Mouse (Mus musculus) embryonic facial prominence, embryonic 13.5 days (tissue): ENCODE measurements around the gene Mctp2. TPM values are rescaled to one million over a fixed set of nuclear protein-coding genes. Genes with fewer than 3 reads are reported as not detected.
"Not testable (repeated sequence)": the region's sequence is repeated elsewhere in the genome, so short reads cannot be mapped to it uniquely, and the experiment has no call there.

Experiments
- ATAC-seq: fragments of 200-750 bp; cut with Nextera tagmentation; 2 replicates; pipeline ENCODE4 v1.8.0; 2017; ENCODE audit warnings: low read depth; ENCODE audit not compliant: insufficient number of reproducible peaks, insufficient read depth, low FRiP score, low TSS enrichment
- H3K27ac ChIP-seq: fragments of 300-500 bp; sonication (generic); 2 replicates; pipeline ENCODE4 v1.5.1; 2015; ENCODE audit warnings: moderate library complexity, mild to moderate bottlenecking, inconsistent platforms
- H3K27me3 ChIP-seq: fragments of 300-500 bp; sonication (generic); 2 replicates; pipeline ENCODE4 v1.6.1; 2015; ENCODE audit warnings: mild to moderate bottlenecking, inconsistent platforms
- H3K36me3 ChIP-seq: fragments of 300-500 bp; sonication (generic); 2 replicates; pipeline ENCODE4 v1.6.1; 2015; ENCODE audit warnings: mild to moderate bottlenecking, inconsistent platforms
- H3K4me1 ChIP-seq: fragments of 300-500 bp; sonication (generic); 2 replicates; pipeline ENCODE4 v1.6.1; 2015; ENCODE audit warnings: inconsistent platforms
- H3K4me2 ChIP-seq: fragments of 300-500 bp; sonication (generic); 2 replicates; pipeline ENCODE4 v1.6.1; 2015; ENCODE audit warnings: moderate library complexity, mild to moderate bottlenecking, inconsistent platforms
- H3K4me3 ChIP-seq: fragments of 300-500 bp; sonication (generic); 2 replicates; pipeline ENCODE4 v1.5.1; 2015; ENCODE audit warnings: mild to moderate bottlenecking, inconsistent platforms
- H3K9ac ChIP-seq: fragments of 300-500 bp; sonication (generic); 2 replicates; pipeline ENCODE4 v1.6.1; 2015; ENCODE audit warnings: mild to moderate bottlenecking, inconsistent platforms
- H3K9me3 ChIP-seq: fragments of 300-500 bp; sonication (generic); 2 replicates; pipeline ENCODE4 v1.6.1; 2016; ENCODE audit warnings: inconsistent platforms
- WGBS: fragments of 180-500 bp; shearing (Covaris S2); methylation state at CpG from one replicate; pipeline ENCODE4 v1.1.7; 2015; ENCODE audit warnings: mixed read lengths; 5-methylcytosine and 5-hydroxymethylcytosine counted together
- polyA plus RNA-seq: library from polyadenylated mRNA; unstranded; fragments of >200 nt; fragmentation: Nextera tagmentation; extraction: Ambion mirVana; gene quantifications from 2 replicates; pipeline ENCODE4 v1.2.1, GENCODE M21; 2015

The Mctp2 gene
- polyA plus RNA-seq, 1 experiment from 2014 or later = 1.1 TPM

- Histone ChIP-seq H3K4me1 (no peaks in the 10 kb centered on the region), H3K4me3 (no peak overlapping the region), H3K9ac (no peak overlapping the region), H3K27ac (no peak overlapping the region), H3K36me3 (no peaks in the 10 kb centered on the region), H3K4me2 (no peak overlapping the region), H3K9me3 (no peaks in the 10 kb centered on the region), H3K27me3 (no peaks in the 10 kb centered on the region)
- ATAC-seq = no peak
- 82% methylated on average over 6 of the region's 6 CpGs for WGBS
Observed at GRCm38 (mm10) chr7:72269994-72270393, 36.4 kb downstream of the Mctp2 start.

- Histone ChIP-seq H3K9ac (no peak overlapping the region), H3K4me3 (no peak overlapping the region), H3K4me2 (no peak overlapping the region), H3K36me3 (no peaks in the 10 kb centered on the region), H3K4me1 (no peaks in the 10 kb centered on the region), H3K9me3 (no peaks in the 10 kb centered on the region), H3K27ac (no peak overlapping the region), H3K27me3 (no peaks in the 10 kb centered on the region)
- ATAC-seq = no peak
- WGBS = 85% methylated on average over 8 of the region's 8 CpGs
Observed at GRCm38 (mm10) chr7:72260766-72261655, 45.4 kb downstream of the Mctp2 start.

- WGBS = 90% methylated on average over 10 of the region's 10 CpGs
Observed at GRCm38 (mm10) chr7:72259045-72259444, 47.4 kb downstream of the Mctp2 start.

GRCm38 (mm10) chr7:72250326-72250725, 56.1 kb downstream of the Mctp2 start:
- not testable (repeated sequence) for H3K27me3 ChIP-seq, H3K9ac ChIP-seq, H3K36me3 ChIP-seq, H3K4me3 ChIP-seq, H3K4me1 ChIP-seq, ATAC-seq, H3K9me3 ChIP-seq, H3K27ac ChIP-seq, H3K4me2 ChIP-seq
- WGBS = 95% methylated on average over 9 of the region's 9 CpGs

More at GRCm38 (mm10) chr7:72259045-72259444, 47.4 kb downstream of the Mctp2 start:
- Histone ChIP-seq H3K9ac (no peak overlapping the region), H3K4me1 (no peaks in the 10 kb centered on the region), H3K4me2 (no peak overlapping the region), H3K9me3 (no peaks in the 10 kb centered on the region), H3K36me3 (no peaks in the 10 kb centered on the region), H3K27me3 (no peaks in the 10 kb centered on the region), H3K27ac (no peak overlapping the region), H3K4me3 (no peak overlapping the region)
- no peak for ATAC-seq

- Histone ChIP-seq H3K9ac (no peak overlapping the region), H3K27ac (no peak overlapping the region), H3K4me2 (no peak overlapping the region), H3K36me3 (no peaks in the 10 kb centered on the region), H3K4me3 (no peak overlapping the region), H3K4me1 (no peaks in the 10 kb centered on the region), H3K9me3 (no peaks in the 10 kb centered on the region), H3K27me3 (no peaks in the 10 kb centered on the region)
- 95% methylated on average over 9 of the region's 9 CpGs for WGBS
- no peak for ATAC-seq
Observed at GRCm38 (mm10) chr7:72241269-72241668, 65.1 kb downstream of the Mctp2 start.

- H3K4me3 ChIP-seq = no peak overlapping the region
- no peaks in the 10 kb centered on the region for H3K36me3 ChIP-seq
- H3K4me1 ChIP-seq = no peaks in the 10 kb centered on the region
- H3K4me2 ChIP-seq = no peak overlapping the region
- H3K27ac ChIP-seq = no peak overlapping the region
- no peaks in the 10 kb centered on the region for H3K9me3 ChIP-seq
- no peak overlapping the region for H3K9ac ChIP-seq
- WGBS = 24% methylated on average over 3 of the region's 3 CpGs
- ATAC-seq = 0 out of 2 replicates have a peak, but pooled peaks have one; percentile 10
- no peaks in the 10 kb centered on the region for H3K27me3 ChIP-seq
Observed at GRCm38 (mm10) chr7:72239782-72240493, 66.5 kb downstream of the Mctp2 start.

- H3K36me3 ChIP-seq = no peaks in the 10 kb centered on the region
- H3K4me1 ChIP-seq = peaks cover 3% of the 10 kb centered on the region; the same call in 1 of the 2 replicates
- H3K9ac ChIP-seq = no peak overlapping the region
- H3K27me3 ChIP-seq = no peaks in the 10 kb centered on the region
- H3K27ac ChIP-seq = no peak overlapping the region
- H3K4me3 ChIP-seq = no peak overlapping the region
- no peak overlapping the region for H3K4me2 ChIP-seq
- ATAC-seq = no peak
- no peaks in the 10 kb centered on the region for H3K9me3 ChIP-seq
- WGBS = 51% methylated on average over 4 of the region's 4 CpGs
Observed at GRCm38 (mm10) chr7:72238575-72238974, 67.8 kb downstream of the Mctp2 start.

- peaks cover 3% of the 10 kb centered on the region; the same call in 1 of the 2 replicates for H3K4me1 ChIP-seq
- H3K9me3 ChIP-seq = no peaks in the 10 kb centered on the region
- ATAC-seq = no peak
- no peak overlapping the region for H3K27ac ChIP-seq
- H3K4me2 ChIP-seq = no peak overlapping the region
- 33% methylated on average over 6 of the region's 6 CpGs for WGBS
- H3K27me3 ChIP-seq = no peaks in the 10 kb centered on the region
- no peak overlapping the region for H3K9ac ChIP-seq
- H3K4me3 ChIP-seq = no peak overlapping the region
- H3K36me3 ChIP-seq = no peaks in the 10 kb centered on the region
Observed at GRCm38 (mm10) chr7:72234433-72234998, 71.9 kb downstream of the Mctp2 start.

- Histone ChIP-seq H3K4me3 (no peak overlapping the region), H3K36me3 (no peaks in the 10 kb centered on the region), H3K9me3 (no peaks in the 10 kb centered on the region), H3K27ac (no peak overlapping the region), H3K9ac (no peak overlapping the region), H3K4me1 (peaks cover 3% of the 10 kb centered on the region; the same call in 1 of the 2 replicates), H3K27me3 (no peaks in the 10 kb centered on the region), H3K4me2 (no peak overlapping the region)
- 52% methylated on average over 7 of the region's 7 CpGs for WGBS
- no peak for ATAC-seq
Observed at GRCm38 (mm10) chr7:72231182-72231877, 75.1 kb downstream of the Mctp2 start.

GRCm38 (mm10) chr7:72229925-72230324, 76.5 kb downstream of the Mctp2 start:
- Histone ChIP-seq H3K9me3 (no peaks in the 10 kb centered on the region), H3K27ac (no peak overlapping the region), H3K4me1 (peaks cover 3% of the 10 kb centered on the region; the same call in 1 of the 2 replicates), H3K9ac (no peak overlapping the region), H3K4me2 (no peak overlapping the region), H3K27me3 (no peaks in the 10 kb centered on the region), H3K36me3 (no peaks in the 10 kb centered on the region), H3K4me3 (no peak overlapping the region)
- WGBS = 44% methylated on average over 7 of the region's 7 CpGs
- no peak for ATAC-seq

- Histone ChIP-seq H3K4me1 (no peaks in the 10 kb centered on the region), H3K27me3 (no peaks in the 10 kb centered on the region), H3K9ac (no peak overlapping the region), H3K27ac (no peak overlapping the region), H3K4me2 (no peak overlapping the region), H3K36me3 (no peaks in the 10 kb centered on the region), H3K4me3 (no peak overlapping the region), H3K9me3 (no peaks in the 10 kb centered on the region)
- ATAC-seq = no peak
- WGBS = 72% methylated on average over 5 of the region's 5 CpGs
Observed at GRCm38 (mm10) chr7:72223558-72223957, 82.8 kb downstream of the Mctp2 start.
